Mouse (Mus musculus): ENCODE results near the gene Rnf151. TPM values are rescaled to one million over a fixed set of nuclear protein-coding genes. Genes with fewer than 3 reads are reported as not detected.
A peak's percentile ranks its signal among the peaks of the same experiment; 100 is the strongest.
"Not testable (repeated sequence)": the region's sequence is repeated elsewhere in the genome, so short reads cannot be mapped to it uniquely, and the experiment has no call there.

The Rnf151 gene
- polyA plus RNA-seq, 1 experiment from 2014 or later, result not detected

DNA sequence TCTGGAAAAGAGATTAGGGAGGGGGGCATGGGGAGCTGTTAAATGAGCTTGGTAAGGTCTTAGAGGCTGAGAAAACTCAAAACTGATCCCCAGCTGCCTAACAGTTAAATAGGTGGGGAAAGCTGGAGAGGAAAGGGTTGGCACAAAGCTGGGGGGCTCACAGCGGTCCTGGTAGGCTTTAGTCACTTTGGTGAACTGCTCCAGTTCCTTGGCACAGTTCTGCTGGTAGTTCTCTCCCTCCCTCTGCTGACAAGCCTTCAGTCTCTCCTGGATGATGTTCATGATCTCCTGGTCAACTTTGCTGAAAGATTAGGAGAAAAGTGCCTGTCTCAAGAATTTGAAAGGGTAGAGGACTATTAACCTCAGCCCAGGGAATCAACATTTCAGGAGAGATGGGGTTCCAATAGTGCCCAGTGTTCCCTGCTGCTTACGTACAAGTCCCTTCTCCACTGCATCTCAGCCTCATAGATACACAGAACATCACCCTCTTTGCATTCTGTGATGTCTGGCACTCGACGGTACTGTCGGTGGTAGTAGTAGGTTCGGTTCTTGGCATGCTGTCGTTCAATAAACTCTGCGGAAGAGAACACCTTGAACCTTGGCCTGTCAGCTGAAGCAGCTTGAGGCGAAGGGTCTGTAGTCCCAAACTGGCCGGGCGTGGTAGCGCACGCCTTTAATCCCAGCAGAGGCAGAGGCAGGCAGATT is 4.5 kb upstream of the Rnf151 start:
- Histone ChIP-seq H3K27me3 (ENCODE audit: control insufficient read depth, insufficient read depth, low read length) (no peaks in the 10 kb centered on the region), H3K27ac (replicated peaks in 1 of 2; ENCODE audit: control insufficient read depth in 1 of 2, insufficient read depth in 1 of 2, low read depth in 2 of 2, low read length in 2 of 2) (no peak overlapping the region), H3K4me3 (ENCODE audit: control insufficient read depth in 1 of 2, insufficient read depth in 1 of 2, low read depth in 1 of 2, low read length in 2 of 2) (no peak overlapping the region; a peak in 1 of 4 replicates), H3K9me3 (ENCODE audit: control insufficient read depth, low read length) (no peaks in the 10 kb centered on the region), H3K4me2 (ENCODE audit: low read length) (peak overlapping the region; percentile 74), H3K4me1 (ENCODE audit: control insufficient read depth in 2 of 2, insufficient read depth in 2 of 2, low read length in 2 of 2) (peaks cover 6 to 30% of the 10 kb centered on the region in 2 experiments), H3K9ac (ENCODE audit: low read length) (0 out of 2 replicates have a peak overlapping the region, but pooled peaks have one; percentile 99), H3K36me3 (ENCODE audit: control insufficient read depth, insufficient read depth, low read length) (peaks cover 34% of the 10 kb centered on the region)
- 36% methylated on average over 13 of the region's 13 CpGs for WGBS
- ATAC-seq (ENCODE audit: insufficient number of reproducible peaks, insufficient read depth, low FRiP score, low read depth), result no peak

DNA sequence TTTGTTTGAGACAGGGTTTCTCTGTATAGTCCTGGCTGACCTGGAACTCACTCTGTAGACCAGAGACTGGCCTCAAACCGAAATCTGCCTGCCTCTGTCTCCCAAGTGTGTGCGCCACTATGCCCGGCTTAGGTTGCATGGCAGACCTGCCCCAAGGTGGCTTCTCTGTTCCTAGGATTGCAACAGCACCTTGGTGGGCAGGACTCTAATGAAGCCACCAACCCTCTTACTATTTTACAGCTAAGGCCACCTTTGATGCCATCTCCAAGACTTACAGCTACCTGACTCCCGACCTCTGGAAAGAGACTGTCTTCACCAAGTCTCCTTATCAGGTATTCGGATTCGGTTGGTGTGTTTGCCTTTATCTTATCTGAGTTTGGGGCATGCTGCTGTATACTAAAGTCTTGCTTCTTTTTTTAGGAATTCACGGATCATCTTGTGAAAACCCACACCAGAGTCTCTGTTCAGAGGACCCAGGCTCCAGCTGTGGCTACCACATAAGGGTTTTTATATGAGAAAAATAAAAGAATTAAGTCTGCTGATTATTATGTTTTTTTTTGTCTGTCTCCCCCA is 3.6 kb upstream of the Rnf151 start:
- H3K4me3 ChIP-seq (ENCODE audit: control insufficient read depth in 1 of 2, insufficient read depth in 1 of 2, low read depth in 1 of 2, low read length in 2 of 2), result peak overlapping the region; percentile 13 to 57
- peak overlapping the region; percentile 74 for H3K4me2 ChIP-seq (ENCODE audit: low read length)
- not testable (repeated sequence) for H3K9me3 ChIP-seq (ENCODE audit: control insufficient read depth, low read length); H3K27ac ChIP-seq (replicated peaks in 1 of 2; ENCODE audit: control insufficient read depth in 1 of 2, insufficient read depth in 1 of 2, low read depth in 2 of 2, low read length in 2 of 2); H3K27me3 ChIP-seq (ENCODE audit: control insufficient read depth, insufficient read depth, low read length); ATAC-seq (ENCODE audit: insufficient number of reproducible peaks, insufficient read depth, low FRiP score, low read depth)
- H3K4me1 ChIP-seq (ENCODE audit: control insufficient read depth in 2 of 2, insufficient read depth in 2 of 2, low read length in 2 of 2), result peaks cover 6 to 30% of the 10 kb centered on the region in 2 experiments
- 26% methylated on average over 7 of the region's 7 CpGs for WGBS
- H3K9ac ChIP-seq (ENCODE audit: low read length), result peak overlapping the region; percentile 88
- H3K36me3 ChIP-seq (ENCODE audit: control insufficient read depth, insufficient read depth, low read length), result peaks cover 40% of the 10 kb centered on the region

DNA sequence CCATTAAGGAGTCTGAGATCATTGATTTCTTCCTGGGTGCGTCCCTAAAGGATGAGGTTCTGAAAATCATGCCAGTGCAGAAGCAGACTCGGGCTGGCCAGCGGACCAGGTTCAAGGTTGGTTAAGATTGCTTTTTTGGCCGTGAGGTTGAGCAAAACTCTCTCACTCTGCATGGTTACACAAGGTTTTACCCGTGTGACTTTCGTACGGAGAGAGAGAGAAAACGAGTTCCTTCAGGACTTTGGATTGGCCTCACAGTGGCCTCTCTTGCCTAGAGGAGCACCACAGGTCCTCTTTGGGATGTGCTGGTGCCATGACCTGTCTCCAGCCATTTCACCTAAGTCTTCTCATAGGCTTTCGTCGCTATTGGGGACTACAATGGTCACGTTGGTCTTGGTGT is 2.8 kb upstream of the Rnf151 start:
- H3K9ac ChIP-seq (ENCODE audit: low read length), result peak overlapping the region; percentile 88
- not testable (repeated sequence) for H3K27me3 ChIP-seq (ENCODE audit: control insufficient read depth, insufficient read depth, low read length); H3K9me3 ChIP-seq (ENCODE audit: control insufficient read depth, low read length); ATAC-seq (ENCODE audit: insufficient number of reproducible peaks, insufficient read depth, low FRiP score, low read depth)
- 3% methylated on average over 10 of the region's 11 CpGs for WGBS
- peaks cover 40% of the 10 kb centered on the region for H3K36me3 ChIP-seq (ENCODE audit: control insufficient read depth, insufficient read depth, low read length)
- H3K4me1 ChIP-seq (ENCODE audit: control insufficient read depth in 2 of 2, insufficient read depth in 2 of 2, low read length in 2 of 2), result peaks cover 6 to 30% of the 10 kb centered on the region in 2 experiments
- peak overlapping the region; percentile 57 to 76 for H3K4me3 ChIP-seq (ENCODE audit: control insufficient read depth in 1 of 2, insufficient read depth in 1 of 2, low read depth in 1 of 2, low read length in 2 of 2)
- peak overlapping the region; percentile 74 for H3K4me2 ChIP-seq (ENCODE audit: low read length)
- peak overlapping the region; percentile 66 to 80; a peak in 3 of 4 replicates for H3K27ac ChIP-seq (replicated peaks in 1 of 2; ENCODE audit: control insufficient read depth in 1 of 2, insufficient read depth in 1 of 2, low read depth in 2 of 2, low read length in 2 of 2)

- peak overlapping the region; percentile 66 to 80 for H3K27ac ChIP-seq (replicated peaks in 1 of 2; ENCODE audit: control insufficient read depth in 1 of 2, insufficient read depth in 1 of 2, low read depth in 2 of 2, low read length in 2 of 2)
- no peaks in the 10 kb centered on the region for H3K9me3 ChIP-seq (ENCODE audit: control insufficient read depth, low read length)
- peaks cover 40% of the 10 kb centered on the region for H3K36me3 ChIP-seq (ENCODE audit: control insufficient read depth, insufficient read depth, low read length)
- no peaks in the 10 kb centered on the region for H3K27me3 ChIP-seq (ENCODE audit: control insufficient read depth, insufficient read depth, low read length)
- ATAC-seq (ENCODE audit: insufficient number of reproducible peaks, insufficient read depth, low FRiP score, low read depth), result peak; percentile 98
- H3K4me2 ChIP-seq (ENCODE audit: low read length), result peak overlapping the region; percentile 74
- H3K9ac ChIP-seq (ENCODE audit: low read length), result peak overlapping the region; percentile 88
- peaks cover 6 to 30% of the 10 kb centered on the region in 2 experiments for H3K4me1 ChIP-seq (ENCODE audit: control insufficient read depth in 2 of 2, insufficient read depth in 2 of 2, low read length in 2 of 2)
- WGBS, result under 1% methylated on average over 61 of the region's 61 CpGs
- H3K4me3 ChIP-seq (ENCODE audit: control insufficient read depth in 1 of 2, insufficient read depth in 1 of 2, low read depth in 1 of 2, low read length in 2 of 2), result peak overlapping the region; percentile 57 to 79
Measured at GRCm38 (mm10) chr17:24719494-24720222, 1.8 kb upstream of the Rnf151 start.

- Histone ChIP-seq H3K4me3 (ENCODE audit: control insufficient read depth in 1 of 2, insufficient read depth in 1 of 2, low read depth in 1 of 2, low read length in 2 of 2) (peak overlapping the region; percentile 57 to 79), H3K4me2 (ENCODE audit: low read length) (peak overlapping the region; percentile 70), H3K9ac (ENCODE audit: low read length) (peak overlapping the region; percentile 80), H3K36me3 (ENCODE audit: control insufficient read depth, insufficient read depth, low read length) (peaks cover 40% of the 10 kb centered on the region), H3K4me1 (ENCODE audit: control insufficient read depth in 2 of 2, insufficient read depth in 2 of 2, low read length in 2 of 2) (peaks cover 4 to 27% of the 10 kb centered on the region in 2 experiments)
- not testable (repeated sequence) for H3K27ac ChIP-seq (replicated peaks in 1 of 2; ENCODE audit: control insufficient read depth in 1 of 2, insufficient read depth in 1 of 2, low read depth in 2 of 2, low read length in 2 of 2); H3K27me3 ChIP-seq (ENCODE audit: control insufficient read depth, insufficient read depth, low read length); H3K9me3 ChIP-seq (ENCODE audit: control insufficient read depth, low read length); ATAC-seq (ENCODE audit: insufficient number of reproducible peaks, insufficient read depth, low FRiP score, low read depth)
- WGBS, result 55% methylated on average over 5 of the region's 5 CpGs
Measured at GRCm38 (mm10) chr17:24718938-24719337, 1.1 kb upstream of the Rnf151 start.

GRCm38 (mm10) chr17:24716166-24716682 is 1.6 kb downstream of the Rnf151 start:
- no peak for ATAC-seq (ENCODE audit: insufficient number of reproducible peaks, insufficient read depth, low FRiP score, low read depth)
- WGBS, result 90% methylated on average over 15 of the region's 15 CpGs

DNA sequence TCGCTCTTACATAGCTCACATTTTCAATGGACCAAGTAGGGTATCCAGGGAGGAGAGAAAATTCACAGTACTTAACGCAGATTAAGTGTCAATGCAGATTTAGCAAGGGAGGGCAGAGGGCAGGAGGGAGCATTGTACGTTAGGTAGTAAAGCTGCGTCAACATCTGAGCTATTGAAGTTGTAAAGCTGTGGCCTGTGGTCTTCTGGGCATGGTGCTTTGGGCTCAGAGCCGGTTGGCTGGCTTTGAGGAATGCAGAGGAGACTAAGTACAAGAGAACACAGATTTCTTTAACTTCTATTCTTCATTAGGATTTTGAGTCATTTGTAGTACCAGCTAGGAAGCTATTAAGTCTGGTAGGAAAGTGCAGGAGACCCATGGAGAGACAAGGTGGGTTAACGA is 2.3 kb downstream of the Rnf151 start:
- H3K27me3 ChIP-seq (ENCODE audit: control insufficient read depth, insufficient read depth, low read length), result no peaks in the 10 kb centered on the region
- no peak for ATAC-seq (ENCODE audit: insufficient number of reproducible peaks, insufficient read depth, low FRiP score, low read depth)
- H3K9me3 ChIP-seq (ENCODE audit: control insufficient read depth, low read length), result no peaks in the 10 kb centered on the region
- H3K36me3 ChIP-seq (ENCODE audit: control insufficient read depth, insufficient read depth, low read length), result 0 out of 2 replicates have a peak, but pooled peaks cover 19% of the 10 kb centered on the region
- H3K4me1 ChIP-seq (ENCODE audit: control insufficient read depth in 2 of 2, insufficient read depth in 2 of 2, low read length in 2 of 2), result peaks cover 0 to 6% of the 10 kb centered on the region in 2 experiments; a peak in 1 of 4 replicates
- no peak overlapping the region for H3K4me3 ChIP-seq (ENCODE audit: control insufficient read depth in 1 of 2, insufficient read depth in 1 of 2, low read depth in 1 of 2, low read length in 2 of 2)
- WGBS, result 79% methylated on average over 6 of the region's 6 CpGs
- H3K9ac ChIP-seq (ENCODE audit: low read length), result no peak overlapping the region
- H3K4me2 ChIP-seq (ENCODE audit: low read length), result no peak overlapping the region
- no peak overlapping the region for H3K27ac ChIP-seq (replicated peaks in 1 of 2; ENCODE audit: control insufficient read depth in 1 of 2, insufficient read depth in 1 of 2, low read depth in 2 of 2, low read length in 2 of 2)

More at GRCm38 (mm10) chr17:24716166-24716682, 1.6 kb downstream of the Rnf151 start:
- H3K36me3 ChIP-seq (ENCODE audit: control insufficient read depth, insufficient read depth, low read length), result peaks cover 25% of the 10 kb centered on the region
- no peak overlapping the region for H3K4me3 ChIP-seq (ENCODE audit: control insufficient read depth in 1 of 2, insufficient read depth in 1 of 2, low read depth in 1 of 2, low read length in 2 of 2)
- H3K27ac ChIP-seq (replicated peaks in 1 of 2; ENCODE audit: control insufficient read depth in 1 of 2, insufficient read depth in 1 of 2, low read depth in 2 of 2, low read length in 2 of 2), result no peak overlapping the region
- H3K4me1 ChIP-seq (ENCODE audit: control insufficient read depth in 2 of 2, insufficient read depth in 2 of 2, low read length in 2 of 2), result peaks cover under 1 to 7% of the 10 kb centered on the region in 2 experiments; a peak in 2 of 4 replicates
- no peaks in the 10 kb centered on the region for H3K27me3 ChIP-seq (ENCODE audit: control insufficient read depth, insufficient read depth, low read length)
- no peak overlapping the region for H3K4me2 ChIP-seq (ENCODE audit: low read length)
- no peak overlapping the region for H3K9ac ChIP-seq (ENCODE audit: low read length)
- no peaks in the 10 kb centered on the region for H3K9me3 ChIP-seq (ENCODE audit: control insufficient read depth, low read length)

All from heart, embryonic 14.5 days (tissue).